12 mouse cellular contexts compared by ENCODE assay signal in genomic region chr9:124475689-124476088, GRCm38 (mm10). TPM values are rescaled to one million over a fixed set of nuclear protein-coding genes. Genes with fewer than 3 reads are reported as not detected.
DNase-seq lines count a peak whose midpoint lies in the region; ATAC-seq and TF ChIP-seq lines count a peak whose summit lies in the region.
"Had no signal": no experiment of that assay in that cellular context is flagged by ENCODE, and none has a peak within 500 bp of the region (broad histone marks: within the 10 kb centered on the region; RNA-seq: fewer than 3 reads in every experiment).

No protein-coding gene starts in this region.

- H3K4me2 ChIP-seq in kidney, embryonic 15.5 days: no peak overlapping the region
- no peak overlapping the region for H3K4me2 ChIP-seq in liver, embryonic 14.5 days (ENCODE audit: low read depth)
- H3K4me2 ChIP-seq: embryonic facial prominence, embryonic 15.5 days; neural tube, embryonic 13.5 days had no signal

- H3K4me3 ChIP-seq in cerebellum, adult 2 months (replicated peaks; ENCODE audit: insufficient read depth, low read depth, low read length): no peak overlapping the region
- no peak overlapping the region for H3K4me3 ChIP-seq in kidney, embryonic 15.5 days (replicated peaks)
- H3K4me3 ChIP-seq in kidney, adult 2 months (ENCODE audit: insufficient read depth, low read depth, low read length): no peak overlapping the region
- no peak overlapping the region for H3K4me3 ChIP-seq in ES-Bruce4 (ENCODE audit: low read depth, low read length)
- no peak overlapping the region for H3K4me3 ChIP-seq in liver, embryonic 14.5 days (ENCODE audit: insufficient read depth in 1 of 2, low read depth in 2 of 2, low read length in 2 of 2)
- H3K4me3 ChIP-seq in left cerebral cortex, adult 2 months: no peak overlapping the region
- H3K4me3 ChIP-seq: embryonic facial prominence, embryonic 15.5 days; neural tube, embryonic 13.5 days had no signal

- TF ChIP-seq CTCF in cerebellum, adult 2 months (IDR thresholded peaks at IDR 0.05; ENCODE audit: borderline replicate concordance, insufficient read depth, low read depth, low read length): no peak
- no peak for TF ChIP-seq CTCF in kidney, adult 2 months (conservative IDR thresholded peaks at IDR 0.05; ENCODE audit: insufficient read depth, insufficient read length, low read depth, low read length)
- TF ChIP-seq CTCF in ES-Bruce4 (IDR thresholded peaks at IDR 0.05; ENCODE audit: low read depth, low read length): peak; percentile 91
- peak; percentile 11; the same call in 1 of the 2 replicates for TF ChIP-seq CTCF in liver, embryonic 14.5 days (IDR thresholded peaks at IDR 0.05; ENCODE audit: low read depth)
- no peak; the same call in 1 of the 2 replicates for TF ChIP-seq CTCF in left cerebral cortex, adult 2 months (IDR thresholded peaks at IDR 0.05)

- H3K9ac ChIP-seq in kidney, embryonic 15.5 days: no peak overlapping the region
- H3K9ac ChIP-seq in ES-Bruce4 (ENCODE audit: low read depth, poor library complexity, severe bottlenecking): no peak overlapping the region
- no peak overlapping the region for H3K9ac ChIP-seq in liver, embryonic 14.5 days (replicated peaks)
- H3K9ac ChIP-seq: embryonic facial prominence, embryonic 15.5 days; neural tube, embryonic 13.5 days had no signal

- no peaks in the 10 kb centered on the region for H3K27me3 ChIP-seq in cerebellum, adult 2 months (ENCODE audit: control insufficient read depth, insufficient read depth, low read length)
- no peaks in the 10 kb centered on the region for H3K27me3 ChIP-seq in kidney, embryonic 15.5 days
- H3K27me3 ChIP-seq in kidney, adult 2 months (replicated peaks; ENCODE audit: control insufficient read depth, insufficient read depth, low read length): no peaks in the 10 kb centered on the region
- H3K27me3 ChIP-seq in ES-Bruce4 (ENCODE audit: control insufficient read depth, insufficient read depth, low read length, poor library complexity, severe bottlenecking): no peaks in the 10 kb centered on the region
- no peaks in the 10 kb centered on the region for H3K27me3 ChIP-seq in liver, embryonic 14.5 days (ENCODE audit: control insufficient read depth, insufficient read depth, low read length)
- H3K27me3 ChIP-seq: embryonic facial prominence, embryonic 15.5 days; neural tube, embryonic 13.5 days had no signal

- peak; percentile 50; the same call in 1 of the 2 replicates for TF ChIP-seq EP300 in ES-Bruce4 (IDR thresholded peaks at IDR 0.05; ENCODE audit: insufficient read depth, low read depth, low read length)
- TF ChIP-seq EP300 in liver, embryonic 14.5 days (IDR thresholded peaks at IDR 0.05; ENCODE audit: low read depth): no peak

- no peak overlapping the region for H3K27ac ChIP-seq in cerebellum, adult 2 months (ENCODE audit: insufficient read depth, low read length)
- H3K27ac ChIP-seq in kidney, embryonic 15.5 days: no peak overlapping the region
- no peak overlapping the region for H3K27ac ChIP-seq in kidney, adult 2 months (ENCODE audit: insufficient read depth, low read depth, low read length)
- no peak overlapping the region for H3K27ac ChIP-seq in ES-Bruce4 (ENCODE audit: insufficient read depth, low read length)
- no peak overlapping the region for H3K27ac ChIP-seq in liver, embryonic 14.5 days
- H3K27ac ChIP-seq in left cerebral cortex, adult 2 months: no peak overlapping the region
- H3K27ac ChIP-seq: embryonic facial prominence, embryonic 15.5 days; neural tube, embryonic 13.5 days had no signal

- intact Hi-C loops in left cerebral cortex, adult 2 months (cut with DNase I): loop anchor here (1.0 kb wide), 1 partner anchor 33 kb away; no protein-coding TSS in a partner anchor

- ATAC-seq in kidney, embryonic 15.5 days (replicated peaks; ENCODE audit: low FRiP score): peak; percentile 43; the same call in 1 of the 2 replicates
- peak; percentile 13; the same call in 1 of the 2 replicates for ATAC-seq in liver, embryonic 14.5 days (ENCODE audit: insufficient read depth)

- peaks cover 16% of the 10 kb centered on the region for H3K36me3 ChIP-seq in kidney, embryonic 15.5 days
- H3K36me3 ChIP-seq in kidney, adult 2 months (ENCODE audit: control insufficient read depth, insufficient read depth, low read length): peaks cover 1% of the 10 kb centered on the region; the same call in 1 of the 2 replicates
- no peaks in the 10 kb centered on the region for H3K36me3 ChIP-seq in ES-Bruce4 (ENCODE audit: control insufficient read depth, insufficient read depth, low read length, poor library complexity, severe bottlenecking)
- peaks cover 6% of the 10 kb centered on the region; the same call in 1 of the 2 replicates for H3K36me3 ChIP-seq in liver, embryonic 14.5 days (replicated peaks; ENCODE audit: control insufficient read depth, insufficient read depth, low read depth)

- no peaks in the 10 kb centered on the region for H3K4me1 ChIP-seq in cerebellum, adult 2 months (ENCODE audit: control insufficient read depth, insufficient read depth, low read length)
- no peaks in the 10 kb centered on the region for H3K4me1 ChIP-seq in kidney, embryonic 15.5 days
- H3K4me1 ChIP-seq in kidney, adult 2 months (ENCODE audit: control insufficient read depth, insufficient read depth, low read length): no peaks in the 10 kb centered on the region
- H3K4me1 ChIP-seq in ES-Bruce4 (ENCODE audit: control insufficient read depth, insufficient read depth, low read length): no peaks in the 10 kb centered on the region
- no peaks in the 10 kb centered on the region for H3K4me1 ChIP-seq in liver, embryonic 14.5 days (replicated peaks; ENCODE audit: control insufficient read depth in 2 of 2, insufficient read depth in 2 of 2, low read length in 1 of 2)
- H3K4me1 ChIP-seq: embryonic facial prominence, embryonic 15.5 days; neural tube, embryonic 13.5 days had no signal

- peaks cover 8% of the 10 kb centered on the region for H3K9me3 ChIP-seq in kidney, embryonic 15.5 days (replicated peaks)
- H3K9me3 ChIP-seq in ES-Bruce4 (replicated peaks; ENCODE audit: control insufficient read depth, insufficient read depth, low read length, poor library complexity, severe bottlenecking): no peaks in the 10 kb centered on the region
- 0 out of 2 replicates have a peak, but pooled peaks cover 2% of the 10 kb centered on the region for H3K9me3 ChIP-seq in liver, embryonic 14.5 days (ENCODE audit: control insufficient read depth, low read length)

- WGBS in cerebellum, adult 2 months: 84% methylated on average over 15 of the region's 15 CpGs
- WGBS in kidney, embryonic 15.5 days: 92% methylated on average over 15 of the region's 15 CpGs
- WGBS in kidney, adult 2 months: 90% methylated on average over 15 of the region's 15 CpGs
- WGBS in liver, embryonic 14.5 days (ENCODE audit: insufficient replicate concordance): 86% methylated on average over 15 of the region's 15 CpGs

- TF ChIP-seq POLR2A in cerebellum, adult 2 months (IDR thresholded peaks at IDR 0.05; ENCODE audit: borderline replicate concordance, insufficient read depth, low read length): no peak
- no peak for TF ChIP-seq POLR2A in kidney, adult 2 months (IDR thresholded peaks at IDR 0.05; ENCODE audit: low read depth, low read length)
- TF ChIP-seq POLR2A in ES-Bruce4 (IDR thresholded peaks at IDR 0.05; ENCODE audit: insufficient read depth, low read length): no peak

- DNase-seq in cerebellum, adult 8-10 months: peak; percentile 5
- no peak for DNase-seq in cerebellum, adult 2 months
- no peak for DNase-seq in kidney, adult 2 months
- DNase-seq in liver, embryonic 14.5 days (ENCODE audit: low read depth in 3 of 3, low spot score in 3 of 3): no peak
- DNase-seq in left cerebral cortex, adult 9 months (ENCODE audit: low spot score in 2 of 2): no peak
- DNase-seq in left cerebral cortex, adult 2 months (ENCODE audit: extremely low spot score in 1 of 2, low spot score in 2 of 2): no peak

RNA-seq across cellular contexts. Expression of gene Ppp2r3d, which starts 1.0 kb away (rescaled TPM):
- 163 and 167 TPM in 2 replicates for polyA plus RNA-seq in cerebellum, adult 2 months (2012; rRNA removed)
- polyA plus RNA-seq in kidney, embryonic 15.5 days (2015; fragmentation: Nextera tagmentation; extraction: Ambion mirVana): 130 and 150 TPM in 2 replicates
- polyA plus RNA-seq in kidney, adult 2 months (2012; rRNA removed): 97.9 and 128 TPM in 2 replicates
- polyA plus RNA-seq in ES-Bruce4 (2011; ENCODE audit: insufficient read depth, insufficient read length, low read depth, missing spikeins): 41.5 and 43.1 TPM in 2 replicates
- polyA plus RNA-seq in liver, embryonic 14.5 days (2012; rRNA removed): 38.8 and 40.1 TPM in 2 replicates
- polyA plus RNA-seq in liver, embryonic 14.5 days (2014; fragmentation: Nextera tagmentation; extraction: Ambion mirVana): 19.0 and 23.2 TPM in 2 replicates
- total RNA-seq in left cerebral cortex, adult 2 months (2021): 100 to 1,000 TPM in 1 of 2 experiments, 10 to 100 TPM in 1; 98.9 to 106 TPM

RNA-seq across cellular contexts. Expression of gene Gm21836, which starts 17.9 kb away (rescaled TPM):
- not detected in 2 replicates for polyA plus RNA-seq in cerebellum, adult 2 months (2012; rRNA removed)
- polyA plus RNA-seq in kidney, embryonic 15.5 days (2015; fragmentation: Nextera tagmentation; extraction: Ambion mirVana): not detected in 2 replicates
- not detected in 2 replicates for polyA plus RNA-seq in kidney, adult 2 months (2012; rRNA removed)
- not detected in 2 replicates for polyA plus RNA-seq in ES-Bruce4 (2011; ENCODE audit: insufficient read depth, insufficient read length, low read depth, missing spikeins)
- polyA plus RNA-seq in liver, embryonic 14.5 days (2012; rRNA removed): not detected in 2 replicates
- not detected in 2 replicates for polyA plus RNA-seq in liver, embryonic 14.5 days (2014; fragmentation: Nextera tagmentation; extraction: Ambion mirVana)
- total RNA-seq in left cerebral cortex, adult 2 months (2021): not detected
- total RNA-seq: heart, adult 8-10 months had no signal
- polyA plus RNA-seq: embryonic facial prominence, embryonic 15.5 days; liver, embryonic 16.5 days; neural tube, embryonic 13.5 days had no signal

Comparison
In these comparisons a context has a peak if more than half of its experiments do, and no peak if none do; other contexts are left out.
1. CTCF ChIP-seq: peak in ES-Bruce4 (single experiment) and liver, embryonic 14.5 days (single experiment); none in cerebellum, adult 2 months (single experiment), kidney, adult 2 months (single experiment) and left cerebral cortex, adult 2 months (single experiment).